Mouse (Mus musculus): ENCODE measurements around the gene Fam13a.

DNA sequence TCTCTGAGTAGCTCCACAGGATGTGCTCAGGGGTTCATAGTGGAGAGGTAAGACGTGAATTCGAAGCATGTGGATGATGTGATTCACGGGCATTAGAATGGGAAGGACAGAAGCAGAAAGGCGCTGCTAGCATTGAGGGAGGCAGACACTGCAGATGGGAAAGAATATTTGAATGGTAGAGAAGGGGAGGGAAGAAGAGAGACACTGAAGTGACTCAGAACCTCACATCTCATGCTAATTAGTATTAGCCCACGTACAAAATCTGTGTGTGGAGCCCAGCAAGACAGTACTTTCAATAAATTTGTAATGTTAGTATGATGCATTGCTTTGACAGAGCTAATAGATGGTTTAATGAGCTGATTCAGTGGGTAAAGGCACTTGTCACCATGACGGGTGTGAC, 103.6 kb downstream of the Fam13a start:
- TF ChIP-seq POLR2A (IDR thresholded peaks at IDR 0.05; ENCODE audit: control insufficient read depth, extremely low read depth, insufficient read depth, low read length, poor library complexity) (no peak), CTCF (IDR thresholded peaks at IDR 0.05; ENCODE audit: borderline replicate concordance, control insufficient read depth, extremely low read depth, insufficient read depth, low read length, poor library complexity) (no peak)
